Mouse (Mus musculus): Measurements from ENCODE around the gene Tma7.

Tma7 gene

DNA sequence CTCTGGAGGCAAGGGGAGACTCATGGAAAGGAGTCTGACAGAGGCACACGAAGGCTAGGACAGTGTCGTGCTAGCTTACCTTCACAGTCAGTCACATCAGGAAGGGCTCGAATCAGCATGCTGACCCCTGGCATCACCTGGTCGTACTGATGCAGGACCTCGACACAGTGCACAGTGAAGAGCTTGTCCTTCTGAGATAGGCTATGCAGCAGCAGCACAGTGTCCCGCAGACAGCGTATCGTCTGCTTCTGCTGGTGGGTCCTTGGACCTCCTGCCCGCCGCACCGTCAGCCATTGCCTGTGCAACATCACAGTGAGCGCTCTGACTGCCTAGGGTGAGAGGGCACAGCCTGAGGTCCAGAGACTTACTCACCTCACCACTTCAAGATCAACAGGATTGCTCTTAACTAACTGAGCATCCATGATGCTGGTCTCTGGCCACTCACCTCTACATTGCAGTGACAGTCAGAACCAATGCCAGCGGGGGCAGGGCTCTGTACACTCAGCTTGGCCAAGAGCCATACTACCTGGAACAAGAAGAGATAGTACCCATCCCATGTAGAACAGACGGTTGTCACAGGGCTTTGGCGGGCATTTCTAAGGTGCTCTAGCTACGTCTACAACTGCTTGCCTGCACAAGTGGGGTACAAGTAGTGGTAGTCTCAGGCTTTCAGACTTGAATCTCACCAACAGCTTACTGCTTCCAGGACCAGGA is 22.0 kb downstream of the Tma7 start:
- no peak for DNase-seq

DNA sequence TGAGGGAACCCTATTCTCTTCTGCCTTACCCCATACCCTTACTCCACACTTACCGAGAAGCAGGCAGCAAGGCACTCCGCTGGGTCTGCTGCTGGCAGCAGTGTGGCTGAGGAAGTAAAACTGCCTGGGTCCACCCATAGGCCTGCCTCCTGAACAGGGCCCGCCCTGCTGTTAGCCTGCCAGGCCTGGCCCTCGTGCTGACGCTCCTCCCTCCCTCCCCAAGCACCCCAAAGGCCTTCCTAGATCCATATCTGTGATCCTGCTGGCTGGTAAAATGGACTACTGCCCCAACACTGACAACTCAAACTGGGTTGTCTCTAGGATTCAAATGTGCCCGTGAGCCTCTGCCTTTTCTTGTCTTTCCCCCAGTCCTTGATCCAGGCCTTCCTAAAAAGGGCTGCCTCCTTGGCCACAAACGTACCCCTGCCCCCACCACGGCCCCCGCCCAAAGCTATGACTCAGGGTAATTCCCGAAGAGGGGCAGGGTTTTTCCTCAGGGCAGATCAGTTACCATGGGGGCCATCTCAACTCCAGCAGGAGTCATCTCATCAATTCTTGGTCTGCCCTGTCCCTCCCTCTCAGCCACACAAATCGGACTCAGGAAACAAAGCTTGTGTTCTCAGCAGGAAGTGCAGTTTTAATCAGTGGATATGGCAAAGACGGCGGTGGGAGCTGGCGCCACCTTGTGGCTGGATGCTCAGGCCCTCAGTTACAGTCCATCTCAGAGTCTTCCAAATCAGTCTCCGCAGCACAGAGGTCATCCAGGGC is 23.1 kb downstream of the Tma7 start, which contains the start of gene Trex1:
TSS of gene Trex1 (minus strand) at position 599 of the 768 bp plus-strand sequence.
- peak; percentile 92 to 94 for DNase-seq

DNA sequence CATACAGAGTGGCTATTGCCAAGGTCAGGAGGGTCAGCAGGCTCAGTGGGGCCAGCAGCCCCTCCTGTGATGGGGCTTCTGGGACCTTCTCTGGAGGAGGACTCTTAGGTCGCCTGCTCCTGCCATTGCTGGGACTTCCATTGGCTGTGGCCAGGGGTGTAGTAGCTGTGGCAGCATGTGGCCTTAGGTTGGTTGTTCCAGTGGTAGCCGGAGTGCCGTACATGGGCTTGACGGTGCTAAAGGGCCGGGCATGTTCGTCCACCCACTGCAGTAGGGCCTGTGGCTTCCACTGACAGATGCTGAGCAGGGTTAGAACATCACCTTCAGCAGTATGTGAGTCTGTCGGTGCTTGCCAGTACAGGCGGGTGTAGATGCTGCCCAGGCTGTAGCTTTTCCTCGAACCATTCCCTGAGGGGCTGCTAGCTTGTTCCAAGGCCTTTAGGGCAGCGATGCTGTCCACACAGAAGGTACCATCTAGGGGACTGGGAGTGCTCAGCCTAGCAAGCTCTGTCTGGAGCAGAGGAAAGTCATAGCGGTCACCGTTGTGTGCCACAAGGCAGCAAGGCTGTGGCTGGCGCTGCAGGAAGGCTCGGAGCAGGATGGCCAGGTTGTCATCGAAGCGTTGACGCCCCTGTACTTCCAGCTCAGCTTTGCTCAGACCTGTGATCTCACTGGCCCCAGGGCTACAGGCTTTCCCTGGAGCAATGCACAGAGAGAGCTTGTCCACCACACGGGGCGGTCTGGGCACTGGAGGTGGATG is 24.2 kb downstream of the Tma7 start:
- peak in 1 of 2 experiments; percentile 12 for DNase-seq

DNA sequence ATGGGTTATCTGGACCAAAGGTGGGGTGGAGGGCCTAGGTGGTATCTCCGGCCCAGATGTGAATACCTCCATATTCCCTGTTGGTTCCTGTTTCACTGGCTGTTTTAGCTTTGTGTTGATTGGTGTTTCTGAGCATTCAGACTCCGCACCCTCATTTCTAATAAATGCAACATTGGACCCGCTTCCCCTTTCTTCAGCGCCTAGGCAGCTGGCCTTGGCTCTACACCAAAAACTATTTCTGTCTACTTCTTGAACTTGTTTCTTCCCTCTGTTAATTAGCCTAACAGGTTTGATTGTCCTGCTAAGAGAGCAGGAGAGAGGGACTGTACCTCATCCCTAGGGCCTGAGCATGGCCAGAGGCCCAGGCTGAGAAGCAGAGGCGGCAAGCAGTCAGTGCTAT is 24.8 kb downstream of the Tma7 start:
- DNase-seq = peak in 1 of 2 experiments; percentile 17

DNA sequence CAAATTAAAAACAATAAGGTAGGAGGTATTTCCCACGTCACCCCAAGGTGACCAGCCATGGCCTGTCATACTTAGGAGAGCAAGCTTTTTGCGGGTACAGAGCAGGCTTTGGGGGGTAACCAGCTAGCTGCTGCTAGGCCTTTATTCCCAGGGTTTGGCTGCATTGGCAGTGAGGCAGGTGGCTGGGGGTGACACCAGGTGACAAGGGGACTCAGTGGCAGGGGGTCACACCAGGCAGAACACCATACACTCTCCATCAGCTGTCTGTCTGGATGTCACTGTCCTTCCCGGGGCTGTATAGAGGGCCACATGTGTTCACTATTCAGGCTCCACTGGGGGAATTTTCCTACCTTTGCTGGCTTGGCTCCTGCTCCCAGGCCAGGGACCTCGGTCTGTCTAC is 25.5 kb downstream of the Tma7 start:
- no peak for DNase-seq

DNA sequence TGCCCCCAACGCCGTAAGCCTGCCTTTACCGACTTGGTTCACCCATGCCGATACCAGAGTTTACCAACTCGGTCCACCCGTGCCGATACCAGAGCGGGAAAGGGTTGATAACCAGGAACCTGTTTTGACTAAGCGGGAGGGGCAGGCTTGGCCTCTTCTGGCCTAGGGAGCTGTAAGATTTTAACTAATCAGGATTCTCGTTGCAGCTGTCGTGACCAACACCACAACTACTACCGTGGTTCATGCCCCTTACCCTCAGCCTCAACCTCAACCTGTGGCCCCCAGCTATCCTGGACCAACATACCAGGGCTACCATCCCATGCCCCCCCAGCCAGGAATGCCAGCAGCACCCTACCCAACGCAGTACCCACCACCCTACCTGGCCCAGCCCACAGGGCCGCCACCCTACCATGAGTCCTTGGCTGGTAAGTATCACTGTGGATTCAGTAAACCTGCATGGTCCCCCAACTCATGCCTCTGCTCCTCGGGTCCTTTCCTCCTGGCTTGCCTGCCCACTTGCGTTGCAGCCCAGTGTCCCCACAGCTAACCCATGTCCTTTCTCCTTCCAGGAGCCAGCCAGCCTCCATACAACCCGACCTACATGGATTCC is 26.2 kb downstream of the Tma7 start:
- no peak for DNase-seq

DNA sequence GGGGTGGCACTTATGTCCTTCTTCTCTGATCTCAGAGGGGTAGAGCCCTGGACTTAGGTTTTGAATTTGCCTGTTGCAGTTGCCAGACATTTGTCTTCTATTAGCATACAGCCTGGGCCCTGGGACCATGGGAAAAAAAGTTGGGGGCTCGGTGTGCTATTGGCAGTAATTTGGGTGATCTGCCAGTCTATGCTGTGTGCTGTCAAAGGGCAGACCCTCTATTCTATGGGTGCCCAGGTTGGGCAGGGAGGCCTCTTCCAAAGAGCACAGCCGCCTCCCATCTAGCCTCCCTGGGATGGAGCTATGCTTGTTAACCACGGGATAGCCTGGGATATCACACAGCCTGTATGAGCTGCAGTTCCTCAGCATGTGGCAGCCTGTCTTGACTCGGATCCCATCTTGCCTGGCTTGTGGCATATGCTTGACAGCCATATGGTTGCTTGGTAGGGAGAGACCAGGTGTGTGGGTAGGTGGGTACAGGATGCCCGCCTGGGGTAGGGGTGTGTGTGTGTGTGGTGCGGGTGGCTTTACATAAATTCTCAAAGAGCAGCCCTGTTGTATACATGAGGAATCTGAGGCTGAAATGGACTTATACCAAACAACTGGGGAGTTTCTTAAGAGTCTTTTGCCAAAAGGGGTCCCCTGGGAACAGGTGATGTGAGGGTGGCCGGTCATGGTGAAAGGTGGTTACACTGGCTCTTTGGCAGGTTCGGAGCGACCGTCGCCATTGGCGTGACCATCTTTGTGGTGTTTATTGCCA is 26.9 kb downstream of the Tma7 start:
- no peak for DNase-seq

DNA sequence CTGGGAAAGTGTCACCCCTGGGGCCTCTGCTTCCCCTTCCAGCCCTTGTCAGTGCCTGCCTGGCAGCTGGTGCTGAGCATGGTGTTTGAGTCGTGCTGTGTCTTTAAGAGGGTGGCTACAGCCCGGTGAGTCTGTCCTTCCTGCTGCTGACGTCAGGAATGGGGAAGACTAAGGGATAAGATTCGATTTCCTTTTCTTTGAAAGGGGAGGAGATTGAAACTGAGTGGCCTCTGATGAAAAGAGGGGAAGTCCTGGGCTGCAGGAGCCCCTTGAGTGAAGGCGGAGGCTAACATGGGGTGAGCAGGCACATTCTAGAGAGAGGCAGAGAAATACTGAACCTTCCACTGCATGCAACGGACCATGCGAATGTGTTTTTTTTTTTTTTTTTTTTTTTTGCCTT is 27.7 kb downstream of the Tma7 start:
- DNase-seq = peak; percentile 77 to 81

DNA sequence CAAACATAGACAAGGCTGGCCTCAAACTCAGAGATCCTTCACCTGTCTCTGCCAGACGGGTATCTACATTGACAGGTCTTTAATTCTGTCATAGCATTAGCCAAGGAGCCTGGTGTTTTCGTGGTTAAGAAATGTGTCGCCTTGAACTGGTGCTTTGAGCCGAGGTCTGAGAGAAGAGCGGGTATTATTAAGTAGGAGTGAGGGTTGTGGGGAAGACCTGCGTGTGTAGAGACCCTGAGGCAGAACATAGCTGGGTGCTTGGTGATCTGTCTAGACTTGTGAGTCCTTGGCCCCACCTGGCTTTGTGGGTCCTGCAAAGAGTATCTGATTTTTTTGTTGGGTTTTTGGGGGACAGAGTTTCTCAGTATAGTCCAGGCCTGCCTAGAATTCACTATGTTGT is 28.5 kb downstream of the Tma7 start:
- no peak for DNase-seq

DNA sequence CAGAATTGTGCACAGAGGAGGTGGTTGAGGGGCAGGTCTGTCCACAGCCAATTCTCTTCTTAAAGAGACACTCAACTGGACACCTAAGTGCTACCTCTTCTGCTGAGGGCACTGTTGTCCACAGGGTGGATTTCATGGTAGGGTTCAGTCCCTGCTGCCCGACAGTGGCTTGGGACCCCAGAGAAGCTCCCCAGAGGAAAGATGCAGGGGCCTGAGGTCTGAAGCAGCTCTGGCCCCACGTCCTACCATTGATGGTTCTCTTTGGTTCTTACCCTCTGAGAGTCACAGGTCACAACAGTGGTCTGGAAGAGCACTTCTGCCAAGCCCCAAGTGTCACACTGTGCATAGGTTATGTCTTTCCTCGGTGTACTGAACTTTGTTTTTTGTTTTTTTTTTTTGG is 29.0 kb downstream of the Tma7 start:
- no peak for DNase-seq

DNA sequence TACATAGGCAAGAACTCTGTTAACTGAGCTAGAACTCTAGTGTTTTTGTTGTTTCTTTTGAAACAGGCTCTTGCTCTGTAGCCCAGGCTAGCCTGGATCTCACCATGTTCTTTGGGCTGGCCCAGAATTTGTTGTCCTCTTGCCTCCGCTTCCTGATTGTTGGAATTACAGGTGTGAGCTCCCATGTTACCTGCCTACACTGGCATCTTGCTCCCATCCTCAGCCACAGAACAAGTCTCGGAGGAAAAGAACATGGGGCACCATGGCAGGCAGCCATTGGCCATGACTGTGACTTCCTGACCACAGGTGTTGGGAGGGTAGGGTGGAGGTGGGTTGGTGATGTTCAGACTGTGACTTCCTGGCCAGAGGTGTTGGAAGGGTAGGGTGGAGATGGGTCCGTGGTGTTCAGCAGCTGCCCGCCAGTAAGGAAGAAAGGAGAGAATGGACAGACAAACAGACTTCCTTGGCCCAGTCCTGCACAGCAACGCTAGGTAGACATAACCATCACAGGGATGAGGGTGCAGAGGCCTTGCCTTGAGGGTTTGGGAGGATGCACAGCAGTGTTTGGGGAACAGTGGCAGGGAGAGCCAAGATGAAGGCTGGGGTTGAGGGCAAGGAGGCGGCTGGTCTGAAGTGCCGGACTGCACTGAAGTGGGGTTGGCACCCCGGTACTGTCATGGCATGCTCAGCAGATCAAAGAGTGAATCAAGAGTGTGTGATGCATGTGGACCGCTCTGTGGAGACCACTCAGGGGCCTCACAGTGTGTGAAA is 29.7 kb downstream of the Tma7 start:
- DNase-seq = no peak

DNA sequence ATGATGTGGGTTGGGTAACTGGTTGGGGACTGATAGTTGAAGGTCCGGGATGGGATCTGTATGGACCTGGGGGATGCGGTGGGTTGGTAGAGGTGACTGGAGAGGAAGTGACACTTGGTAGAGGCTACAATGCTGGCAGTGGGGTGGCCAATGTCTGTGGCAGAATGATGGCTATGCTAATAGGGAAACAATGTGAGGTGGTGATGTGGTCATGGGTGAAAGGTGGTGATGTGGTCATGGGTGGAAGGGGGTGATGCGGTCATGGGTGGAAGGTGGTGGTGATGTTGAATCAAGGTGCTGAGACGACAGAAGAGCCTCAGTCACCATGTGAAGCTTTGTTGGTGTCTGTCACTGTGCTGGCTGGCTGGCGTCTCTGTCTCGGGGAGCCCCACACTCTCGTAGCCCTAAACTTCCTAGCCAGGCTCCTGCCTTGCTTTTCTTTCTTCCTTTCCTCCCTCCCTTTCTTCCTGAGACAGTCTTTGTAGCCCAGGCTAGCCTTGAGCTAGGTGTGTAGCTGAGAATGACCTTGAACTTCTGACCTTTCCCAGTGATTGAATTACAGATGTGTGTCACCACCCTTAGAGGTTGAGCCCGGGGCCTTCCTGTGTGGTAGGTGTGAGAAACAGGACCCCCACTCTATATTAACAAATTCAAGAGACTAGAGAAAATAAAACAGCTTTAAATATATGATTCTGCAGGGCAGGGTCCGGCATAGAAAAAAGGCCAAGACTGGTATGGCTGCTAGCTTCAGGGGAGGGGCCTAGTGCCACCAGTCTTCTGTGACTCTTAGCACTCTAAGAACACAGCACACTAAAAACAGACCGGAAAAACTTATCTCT is 30.5 kb downstream of the Tma7 start:
- DNase-seq = no peak

DNA sequence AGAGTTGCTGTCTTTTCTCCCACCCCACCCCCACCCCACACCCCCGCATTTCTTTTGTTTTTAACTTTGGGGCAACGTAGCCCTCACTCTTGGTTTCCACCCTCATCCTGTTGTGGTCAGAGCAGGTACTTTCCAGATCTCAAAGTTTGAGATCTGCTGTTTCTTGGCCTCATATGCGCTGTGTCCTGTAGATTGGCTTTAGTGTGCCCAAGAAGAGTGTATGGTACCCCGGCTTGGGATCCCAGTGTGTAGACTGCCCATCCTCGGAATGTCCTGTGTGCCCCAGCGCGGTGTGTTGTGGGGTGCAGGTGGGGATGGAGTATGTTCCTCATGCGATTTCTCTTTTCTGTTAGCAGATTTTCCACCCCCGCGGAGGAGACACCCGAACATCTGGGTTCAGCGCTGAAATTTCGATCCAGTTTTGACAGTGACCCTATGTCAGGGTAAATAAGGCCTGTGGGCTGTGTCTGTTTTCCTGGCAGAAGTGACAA is 31.3 kb downstream of the Tma7 start:
- DNase-seq = no peak

DNA sequence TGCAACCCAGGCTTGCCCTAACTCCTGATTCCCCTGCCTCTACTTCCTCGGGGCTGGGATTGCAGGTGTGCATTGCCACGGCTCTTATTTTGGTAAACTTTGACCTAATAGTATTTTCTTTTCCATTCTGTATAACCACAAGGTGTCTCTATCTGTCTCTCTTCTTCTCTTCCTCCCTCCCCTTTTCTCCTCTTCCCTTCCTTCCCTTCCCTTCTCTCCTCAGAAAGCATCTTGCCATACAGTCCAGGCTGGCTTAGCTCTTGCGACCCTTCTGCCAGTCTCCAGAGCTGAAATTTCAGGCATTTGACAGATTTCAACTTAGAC is 31.8 kb downstream of the Tma7 start:
- peak in 1 of 2 experiments; percentile 11 for DNase-seq

DNA sequence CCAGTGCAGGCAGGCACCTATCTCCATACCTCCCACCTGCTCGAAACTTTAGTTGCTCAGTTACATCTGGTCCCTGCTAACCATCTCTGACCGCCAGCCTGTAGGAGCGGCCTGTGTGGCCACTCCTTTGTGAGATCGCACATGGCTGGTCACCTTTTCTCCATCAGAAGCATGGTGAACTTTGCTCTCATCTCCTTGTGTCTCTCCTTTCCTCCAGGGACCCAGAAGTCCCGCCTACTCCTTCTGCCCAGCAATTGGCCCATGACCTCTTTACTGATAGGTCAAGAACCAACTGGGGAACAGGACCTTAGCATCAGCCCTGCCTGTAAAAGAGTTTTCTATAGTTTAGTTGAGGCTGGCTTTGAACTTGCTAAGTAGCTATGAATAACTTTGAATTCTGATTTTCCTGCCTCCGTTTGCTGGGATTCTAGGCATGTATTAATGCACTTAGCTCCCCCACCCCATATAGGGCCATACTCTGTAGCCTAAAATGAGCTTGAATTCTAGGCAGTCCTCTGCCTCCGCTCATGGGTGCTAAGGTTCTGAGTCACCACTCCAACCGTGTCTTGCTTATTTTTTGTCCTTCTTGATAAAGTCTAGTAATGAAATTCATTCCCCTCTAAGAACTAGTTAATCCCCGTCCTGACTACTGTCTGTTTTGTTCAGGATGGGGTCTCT is 32.3 kb downstream of the Tma7 start:
- peak in 1 of 2 experiments; percentile 17 for DNase-seq

DNA sequence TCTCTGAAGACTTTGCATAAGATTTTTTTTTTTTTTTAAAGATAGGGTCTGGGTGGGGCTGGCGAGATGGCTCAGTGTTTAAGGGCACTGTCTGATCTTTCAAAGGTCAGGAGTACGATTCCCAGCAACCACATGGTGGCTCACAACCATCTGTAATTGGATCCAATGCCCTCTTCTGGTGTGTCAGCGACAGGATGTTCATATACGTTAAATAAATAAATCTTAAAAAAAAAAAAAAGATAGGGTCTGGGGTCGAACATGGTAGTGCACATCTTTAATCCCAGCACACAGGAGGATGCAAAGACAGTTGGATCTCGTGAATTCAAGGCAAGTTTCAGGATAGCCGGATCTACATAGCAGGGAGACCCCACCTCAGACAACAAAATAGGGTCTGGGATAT is 33.1 kb downstream of the Tma7 start:
- no peak for DNase-seq

DNA sequence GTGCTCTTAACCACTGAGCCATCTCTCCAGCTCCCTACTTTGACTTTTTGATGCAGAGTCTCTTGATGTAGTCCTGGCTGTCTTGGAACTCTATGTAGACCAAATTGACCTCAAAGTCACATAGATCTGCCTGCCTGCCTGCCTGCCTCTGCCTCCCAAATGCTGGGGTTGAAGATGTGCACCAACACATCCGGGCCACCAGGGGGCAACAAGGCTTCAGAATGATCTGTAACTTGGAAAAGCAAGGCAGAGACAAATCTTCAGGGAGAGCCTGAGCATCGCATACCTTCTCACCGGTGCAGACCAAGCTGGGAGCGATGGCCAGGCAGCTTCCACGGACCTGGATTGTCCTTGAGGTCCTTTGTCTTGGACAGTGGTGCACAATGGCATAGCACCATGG is 36.1 kb downstream of the Tma7 start:
- DNase-seq = peak; percentile 68 to 79

DNA sequence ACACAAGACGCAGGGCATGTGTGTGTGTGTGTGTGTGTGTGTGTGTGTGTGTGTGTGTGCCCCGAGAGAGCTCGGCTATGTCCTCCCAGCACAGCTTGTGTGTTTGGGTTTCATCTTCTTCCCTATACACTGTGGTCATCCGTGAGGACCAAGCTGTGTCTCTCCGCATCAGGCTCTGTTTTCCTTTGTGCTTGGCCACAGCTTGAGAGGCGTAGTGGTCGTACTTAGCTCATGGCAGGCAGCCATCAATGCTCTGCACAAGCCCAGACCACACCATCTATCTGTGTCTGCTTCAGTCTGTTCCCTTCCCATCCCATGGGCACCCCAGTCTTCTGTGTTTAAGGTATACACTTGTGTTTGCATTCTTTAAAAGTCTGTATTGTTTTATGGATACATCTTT is 41.0 kb downstream of the Tma7 start:
- no peak for DNase-seq

DNA sequence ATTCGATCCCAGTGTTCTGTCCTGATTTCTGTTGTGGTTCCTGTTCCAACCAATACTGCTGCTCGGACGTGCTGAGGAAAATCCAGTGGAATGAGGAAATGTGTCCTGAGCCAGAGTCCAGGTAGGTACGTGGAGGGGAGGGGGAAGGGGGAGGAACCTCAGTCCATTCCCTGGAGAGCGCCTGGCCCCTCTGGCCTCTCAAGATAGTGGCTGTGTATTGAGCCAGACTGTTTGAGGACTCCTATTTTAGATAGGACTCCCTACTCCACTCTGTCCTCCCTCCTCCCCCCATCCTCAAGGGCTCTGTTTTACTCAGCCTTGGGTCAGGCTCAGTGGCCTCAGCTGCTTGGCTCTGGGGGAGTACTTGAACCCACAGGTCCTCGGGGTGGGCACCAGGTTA is 41.5 kb downstream of the Tma7 start:
- DNase-seq = peak; percentile 50 to 73

DNA sequence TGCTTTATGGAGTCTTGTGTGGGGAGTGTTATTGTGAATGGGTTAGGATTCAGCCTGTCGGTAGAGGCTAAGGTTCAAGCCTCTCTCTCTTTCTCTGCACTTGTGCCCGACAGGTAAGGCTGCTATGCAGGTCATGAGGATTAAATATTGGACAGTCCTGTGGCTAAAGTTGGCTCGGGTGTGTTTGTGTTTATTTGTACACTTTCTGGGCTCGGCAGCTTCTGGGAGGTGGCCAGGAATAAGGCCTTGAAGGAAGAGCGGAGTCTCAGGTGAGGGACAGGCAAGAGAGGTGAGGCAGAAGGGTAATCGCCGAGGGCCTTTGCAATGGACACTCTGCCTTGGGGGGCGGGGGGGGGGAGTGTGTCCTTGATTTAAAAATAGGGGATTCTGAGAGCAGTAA is 42.2 kb downstream of the Tma7 start:
- no peak for DNase-seq
